Mouse (Mus musculus) bone marrow macrophage, adult 2 months (primary cell): Measurements from ENCODE around the gene Mtf1.

Experiments
- CTCF ChIP-seq: IDR thresholded peaks from 2 replicates; pipeline ENCODE4 v1.5.1; 2012; ENCODE audit warnings: low read depth, mild to moderate bottlenecking, low read length, moderate library complexity
- POLR2A ChIP-seq: IDR thresholded peaks from 2 replicates; pipeline ENCODE4 v1.6.1; 2012; ENCODE audit warnings: mild to moderate bottlenecking, low read depth, low read length, borderline replicate concordance

DNA sequence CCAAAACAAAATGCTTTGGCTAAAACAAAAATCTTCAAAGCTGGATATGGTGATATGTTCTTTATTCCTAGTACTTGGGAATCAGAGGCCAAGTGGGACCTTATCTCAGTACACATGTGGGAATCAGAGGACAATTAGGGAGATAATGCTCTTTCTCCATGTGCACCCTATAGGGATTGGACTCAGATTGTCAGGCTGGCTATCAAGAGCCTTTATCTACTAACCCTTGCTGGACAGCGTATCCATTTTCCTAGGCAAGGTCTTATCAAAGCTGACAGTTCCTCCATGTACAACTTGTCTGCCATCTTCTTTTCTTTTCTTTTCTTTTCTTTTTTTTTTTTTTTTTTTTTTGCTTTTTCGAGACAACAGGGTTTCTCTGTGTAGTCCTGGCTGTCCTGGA, 28.5 kb upstream of the Mtf1 start:
- TF ChIP-seq POLR2A: no peak
- TF ChIP-seq CTCF: no peak
